Mouse (Mus musculus): ENCODE data around the gene Plekha5. TPM values are rescaled to one million over a fixed set of nuclear protein-coding genes. Genes with fewer than 3 reads are reported as not detected.
"Not testable (repeated sequence)": the region's sequence is repeated elsewhere in the genome, so short reads cannot be mapped to it uniquely, and the experiment has no call there.

Plekha5 gene
- polyA plus RNA-seq, 1 experiment from 2014 or later = 45.0 TPM

DNA sequence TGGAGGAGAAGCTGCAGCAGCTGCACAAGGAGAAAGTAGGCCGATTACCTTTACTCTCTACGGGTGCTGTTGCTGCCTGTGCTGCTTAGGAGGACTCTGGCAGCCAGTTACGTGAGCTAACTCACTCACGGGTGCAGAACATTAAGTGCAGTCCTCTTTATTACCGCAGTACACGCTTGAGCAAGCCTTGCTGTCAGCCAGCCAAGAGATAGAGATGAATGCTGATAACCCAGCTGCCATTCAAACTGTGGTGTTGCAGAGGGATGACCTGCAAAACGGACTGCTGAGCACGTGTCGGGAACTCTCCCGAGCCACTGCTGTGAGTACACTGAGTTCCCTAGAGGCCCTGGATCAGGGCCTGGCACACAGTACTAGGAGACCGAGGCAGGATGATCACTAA lies 146.3 kb downstream of the Plekha5 start:
- no peak overlapping the region for H3K4me2 ChIP-seq (ENCODE audit: low read depth, low read length)
- peaks cover 54% of the 10 kb centered on the region for H3K36me3 ChIP-seq (ENCODE audit: control insufficient read depth, insufficient read depth, low read length)
- no peak overlapping the region for H3K27ac ChIP-seq (replicated peaks; ENCODE audit: low read depth, low read length)
- H3K4me1 ChIP-seq (ENCODE audit: control insufficient read depth, insufficient read depth, low read length) = no peaks in the 10 kb centered on the region
- WGBS = 76% methylated on average over 11 of the region's 11 CpGs
- no peaks in the 10 kb centered on the region for H3K27me3 ChIP-seq (replicated peaks; ENCODE audit: control insufficient read depth, insufficient read depth, low read length)
- ATAC-seq (ENCODE audit: low read depth) = peak; percentile 48; the same call in 1 of the 2 replicates
- no peak overlapping the region for H3K4me3 ChIP-seq (ENCODE audit: low read depth, low read length)
- DNase-seq (ENCODE audit: low spot score) = peak; percentile 38
- no peaks in the 10 kb centered on the region for H3K9me3 ChIP-seq (ENCODE audit: control insufficient read depth, low read length)
- no peak overlapping the region for H3K9ac ChIP-seq (ENCODE audit: low read depth, low read length)

DNA sequence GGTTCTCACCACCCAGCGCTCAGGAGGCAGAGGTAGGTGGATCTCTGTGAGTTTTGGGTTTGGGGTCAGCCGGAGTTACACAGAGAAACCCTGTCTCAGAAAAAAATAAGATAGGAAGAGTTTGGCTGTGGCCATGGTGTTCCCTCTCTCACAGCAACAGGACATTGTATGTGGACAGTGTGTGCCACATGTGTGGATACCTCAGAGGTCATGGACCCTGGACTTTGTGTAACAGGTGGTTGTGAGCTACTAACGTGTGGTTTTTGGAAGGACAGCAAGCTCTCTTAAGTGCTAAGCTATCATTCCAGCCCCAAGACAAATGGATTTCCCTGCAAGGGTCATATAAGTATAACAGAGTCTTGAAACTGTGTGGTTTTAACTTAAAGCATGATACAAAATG lies 151.1 kb downstream of the Plekha5 start:
- Histone ChIP-seq H3K4me3 (ENCODE audit: low read depth, low read length) (no peak overlapping the region), H3K27ac (replicated peaks; ENCODE audit: low read depth, low read length) (no peak overlapping the region), H3K9me3 (ENCODE audit: control insufficient read depth, low read length) (no peaks in the 10 kb centered on the region), H3K4me1 (ENCODE audit: control insufficient read depth, insufficient read depth, low read length) (no peaks in the 10 kb centered on the region), H3K36me3 (ENCODE audit: control insufficient read depth, insufficient read depth, low read length) (peaks cover 78% of the 10 kb centered on the region), H3K27me3 (replicated peaks; ENCODE audit: control insufficient read depth, insufficient read depth, low read length) (no peaks in the 10 kb centered on the region), H3K4me2 (ENCODE audit: low read depth, low read length) (no peak overlapping the region), H3K9ac (ENCODE audit: low read depth, low read length) (no peak overlapping the region)
- ATAC-seq (ENCODE audit: low read depth) (no peak), DNase-seq (ENCODE audit: low spot score) (no peak)
- WGBS = 90% methylated on average over 3 of the region's 3 CpGs

DNA sequence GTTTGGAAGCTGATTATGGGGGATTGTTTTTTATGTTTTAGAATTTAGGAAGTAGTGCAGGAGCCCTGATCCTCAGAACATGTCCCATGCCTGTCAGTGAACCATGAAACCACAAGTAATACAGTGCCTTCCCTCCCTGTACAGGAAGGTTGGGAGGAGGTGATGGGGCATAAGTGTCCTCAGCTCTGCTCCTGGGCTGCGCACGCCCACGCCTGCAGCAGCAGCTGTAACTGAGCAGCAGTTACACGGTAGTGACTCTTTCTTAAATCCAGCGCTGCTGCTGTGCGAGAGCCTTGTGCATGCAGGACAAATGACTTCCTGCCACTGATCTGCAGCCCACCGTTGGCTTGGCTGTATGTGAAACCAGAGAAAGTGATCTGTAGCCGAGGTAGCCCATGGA lies 152.3 kb downstream of the Plekha5 start:
- H3K9ac ChIP-seq (ENCODE audit: low read depth, low read length) = no peak overlapping the region
- H3K4me3 ChIP-seq (ENCODE audit: low read depth, low read length) = no peak overlapping the region
- no peaks in the 10 kb centered on the region for H3K9me3 ChIP-seq (ENCODE audit: control insufficient read depth, low read length)
- no peaks in the 10 kb centered on the region for H3K4me1 ChIP-seq (ENCODE audit: control insufficient read depth, insufficient read depth, low read length)
- H3K4me2 ChIP-seq (ENCODE audit: low read depth, low read length) = no peak overlapping the region
- DNase-seq (ENCODE audit: low spot score) = no peak
- no peaks in the 10 kb centered on the region for H3K27me3 ChIP-seq (replicated peaks; ENCODE audit: control insufficient read depth, insufficient read depth, low read length)
- ATAC-seq (ENCODE audit: low read depth) = no peak
- 76% methylated on average over 8 of the region's 8 CpGs for WGBS
- peaks cover 77% of the 10 kb centered on the region for H3K36me3 ChIP-seq (ENCODE audit: control insufficient read depth, insufficient read depth, low read length)
- no peak overlapping the region for H3K27ac ChIP-seq (replicated peaks; ENCODE audit: low read depth, low read length)

DNA sequence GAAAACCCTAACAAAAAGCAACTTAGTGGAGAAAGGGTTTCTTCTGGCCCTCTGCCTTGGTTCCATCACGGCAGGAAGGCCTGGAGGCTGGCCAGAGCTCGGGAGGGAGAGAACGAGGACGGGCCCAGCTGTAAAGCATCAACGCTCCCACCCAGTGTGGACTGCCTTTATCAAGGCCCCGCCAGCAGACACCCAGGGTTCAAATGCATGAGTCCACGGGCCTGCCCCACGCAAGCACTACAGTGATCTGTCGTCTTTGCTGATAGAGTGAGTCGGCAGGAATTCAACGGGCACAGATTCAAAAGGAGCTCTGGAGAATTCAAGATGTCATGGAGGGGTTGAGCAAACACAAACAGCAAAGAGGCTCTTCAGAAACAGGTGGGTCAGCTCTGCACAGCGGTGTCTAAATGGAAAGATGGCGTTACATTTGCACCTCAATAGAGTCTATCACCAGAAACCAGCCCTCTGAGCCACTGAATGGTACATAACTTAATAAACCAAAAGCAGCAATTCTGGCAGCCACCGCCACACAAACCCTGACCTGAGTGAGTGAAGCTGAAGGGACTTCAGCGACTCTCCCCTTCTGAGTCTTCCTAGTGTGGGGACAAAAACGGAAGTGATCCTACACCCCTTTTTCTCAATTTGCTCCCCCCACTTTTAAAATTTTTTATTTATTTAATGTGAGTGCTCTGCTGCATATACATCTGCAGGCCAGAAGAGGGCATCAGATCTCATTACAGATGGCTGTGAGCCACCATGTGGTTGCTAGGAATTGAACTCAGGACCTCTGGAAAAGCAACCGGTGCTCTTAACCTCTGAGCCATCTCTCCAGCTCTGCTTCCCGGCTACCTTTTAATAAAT lies 153.3 kb downstream of the Plekha5 start:
- DNase-seq (ENCODE audit: low spot score) (peak; percentile 23), ATAC-seq (ENCODE audit: low read depth) (no peak)
- Histone ChIP-seq H3K4me2 (ENCODE audit: low read depth, low read length) (no peak overlapping the region), H3K4me1 (ENCODE audit: control insufficient read depth, insufficient read depth, low read length) (no peaks in the 10 kb centered on the region), H3K27me3 (replicated peaks; ENCODE audit: control insufficient read depth, insufficient read depth, low read length) (no peaks in the 10 kb centered on the region), H3K9me3 (ENCODE audit: control insufficient read depth, low read length) (no peaks in the 10 kb centered on the region), H3K27ac (replicated peaks; ENCODE audit: low read depth, low read length) (no peak overlapping the region), H3K4me3 (ENCODE audit: low read depth, low read length) (no peak overlapping the region), H3K36me3 (ENCODE audit: control insufficient read depth, insufficient read depth, low read length) (peaks cover 73% of the 10 kb centered on the region), H3K9ac (ENCODE audit: low read depth, low read length) (no peak overlapping the region)
- WGBS = 78% methylated on average over 18 of the region's 18 CpGs

DNA sequence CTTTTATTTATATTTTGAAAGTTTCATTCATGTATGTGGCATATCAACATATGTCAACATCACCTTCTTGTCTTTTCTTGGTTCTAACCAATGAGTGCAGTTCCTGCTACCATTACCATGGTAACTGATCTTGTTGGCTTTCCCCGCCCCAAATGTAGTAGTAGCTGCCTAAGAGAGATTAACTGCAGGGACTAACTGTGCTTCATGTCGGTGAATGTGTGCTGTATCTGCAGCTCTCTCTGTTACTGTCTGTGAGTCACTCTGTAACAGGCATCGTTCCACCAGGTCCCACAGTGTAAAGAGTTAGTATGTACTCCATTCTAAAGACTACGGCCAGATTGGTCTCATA lies 153.9 kb downstream of the Plekha5 start:
- peaks cover 72% of the 10 kb centered on the region for H3K36me3 ChIP-seq (ENCODE audit: control insufficient read depth, insufficient read depth, low read length)
- no peak for ATAC-seq (ENCODE audit: low read depth)
- WGBS = 95% methylated on average over 4 of the region's 4 CpGs

DNA sequence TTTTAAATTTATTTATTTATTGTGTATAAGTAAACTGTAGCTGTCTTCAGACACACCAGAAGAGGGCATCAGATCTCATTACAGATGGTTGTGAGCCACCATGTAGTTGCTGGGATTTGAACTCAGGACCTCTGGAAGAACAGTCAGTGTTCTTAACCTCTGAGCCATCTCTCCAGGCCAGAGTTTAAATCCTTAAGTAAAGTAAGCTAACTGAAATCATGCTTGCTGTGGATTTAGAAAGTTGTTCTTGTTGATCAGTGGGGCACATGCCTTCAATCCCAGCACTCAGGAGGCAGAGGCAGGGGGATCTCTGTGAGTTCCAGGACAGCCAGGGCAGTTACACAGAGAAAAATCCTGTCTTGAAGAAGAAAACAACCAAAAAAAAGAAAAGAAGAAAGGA lies 155.1 kb downstream of the Plekha5 start:
- H3K9ac ChIP-seq (ENCODE audit: low read depth, low read length); H3K4me3 ChIP-seq (ENCODE audit: low read depth, low read length); H3K4me2 ChIP-seq (ENCODE audit: low read depth, low read length); H3K4me1 ChIP-seq (ENCODE audit: control insufficient read depth, insufficient read depth, low read length); DNase-seq (ENCODE audit: low spot score); H3K27ac ChIP-seq (replicated peaks; ENCODE audit: low read depth, low read length); ATAC-seq (ENCODE audit: low read depth); H3K9me3 ChIP-seq (ENCODE audit: control insufficient read depth, low read length); H3K27me3 ChIP-seq (replicated peaks; ENCODE audit: control insufficient read depth, insufficient read depth, low read length): not testable (repeated sequence)
- H3K36me3 ChIP-seq (ENCODE audit: control insufficient read depth, insufficient read depth, low read length) = peaks cover 74% of the 10 kb centered on the region

More for the DNA sequence above, 153.9 kb downstream of the Plekha5 start:
- Histone ChIP-seq H3K27ac (replicated peaks; ENCODE audit: low read depth, low read length) (no peak overlapping the region), H3K4me2 (ENCODE audit: low read depth, low read length) (no peak overlapping the region), H3K9me3 (ENCODE audit: control insufficient read depth, low read length) (no peaks in the 10 kb centered on the region), H3K9ac (ENCODE audit: low read depth, low read length) (no peak overlapping the region), H3K27me3 (replicated peaks; ENCODE audit: control insufficient read depth, insufficient read depth, low read length) (no peaks in the 10 kb centered on the region), H3K4me1 (ENCODE audit: control insufficient read depth, insufficient read depth, low read length) (no peaks in the 10 kb centered on the region), H3K4me3 (ENCODE audit: low read depth, low read length) (no peak overlapping the region)
- no peak for DNase-seq (ENCODE audit: low spot score)

DNA sequence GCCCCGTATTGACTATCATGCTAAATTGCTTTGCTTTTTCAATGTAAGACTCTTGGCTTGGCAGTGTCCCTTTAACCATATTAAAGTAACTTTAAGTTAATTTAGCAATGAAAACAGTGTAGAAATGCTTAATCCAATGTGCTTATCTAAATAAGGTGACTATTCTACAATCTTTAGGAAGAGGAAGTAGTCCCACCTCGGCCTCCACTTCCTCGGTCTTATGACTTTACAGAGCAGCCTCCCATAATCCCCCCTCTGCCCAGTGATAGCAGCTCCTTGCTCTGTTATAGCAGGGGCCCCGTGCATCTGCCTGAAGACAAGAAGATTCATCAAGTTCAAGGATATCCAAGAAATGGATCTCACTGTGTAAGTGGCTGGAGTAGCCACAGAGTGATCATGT lies 156.3 kb downstream of the Plekha5 start:
- H3K27me3 ChIP-seq (replicated peaks; ENCODE audit: control insufficient read depth, insufficient read depth, low read length) = no peaks in the 10 kb centered on the region
- no peak overlapping the region for H3K4me2 ChIP-seq (ENCODE audit: low read depth, low read length)
- H3K4me3 ChIP-seq (ENCODE audit: low read depth, low read length) = no peak overlapping the region
- H3K27ac ChIP-seq (replicated peaks; ENCODE audit: low read depth, low read length) = no peak overlapping the region
- peaks cover 69% of the 10 kb centered on the region for H3K36me3 ChIP-seq (ENCODE audit: control insufficient read depth, insufficient read depth, low read length)
- no peaks in the 10 kb centered on the region for H3K9me3 ChIP-seq (ENCODE audit: control insufficient read depth, low read length)
- WGBS = 85% methylated on average over 4 of the region's 4 CpGs
- ATAC-seq (ENCODE audit: low read depth) (no peak), DNase-seq (ENCODE audit: low spot score) (no peak)
- no peaks in the 10 kb centered on the region for H3K4me1 ChIP-seq (ENCODE audit: control insufficient read depth, insufficient read depth, low read length)
- no peak overlapping the region for H3K9ac ChIP-seq (ENCODE audit: low read depth, low read length)

DNA sequence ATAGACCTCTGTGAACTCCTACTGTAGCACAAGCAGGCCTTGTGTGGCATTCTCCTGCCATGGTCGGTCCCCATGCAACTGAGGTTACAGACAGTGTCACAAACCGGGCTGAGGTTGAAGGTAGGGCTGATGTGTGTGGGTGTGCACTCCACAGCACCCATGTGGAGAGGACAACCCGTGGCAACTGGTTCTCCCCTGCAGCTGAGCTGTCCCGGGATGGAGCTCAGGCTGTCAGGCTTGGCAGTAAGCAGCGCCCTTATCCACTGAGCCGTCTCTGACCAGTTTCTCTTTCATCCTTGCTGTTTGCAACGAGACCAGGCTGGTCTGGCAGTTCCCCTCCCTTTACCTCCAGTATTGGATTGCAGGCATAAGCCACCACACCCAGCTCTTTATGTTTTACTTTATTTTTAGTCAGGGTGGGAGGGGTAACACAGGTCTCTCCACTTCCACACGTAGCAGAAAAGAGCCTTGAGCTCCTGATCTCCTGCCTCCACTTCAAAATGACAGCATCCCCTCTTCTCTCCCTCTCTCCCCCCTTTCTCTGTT lies 162.9 kb downstream of the Plekha5 start:
- DNase-seq (ENCODE audit: low spot score) (peak; percentile 54), ATAC-seq (ENCODE audit: low read depth) (peak; percentile 85)
- 71% methylated on average over 8 of the region's 8 CpGs for WGBS
- Histone ChIP-seq H3K9ac (ENCODE audit: low read depth, low read length) (no peak overlapping the region), H3K4me1 (ENCODE audit: control insufficient read depth, insufficient read depth, low read length) (no peaks in the 10 kb centered on the region), H3K4me3 (ENCODE audit: low read depth, low read length) (no peak overlapping the region), H3K9me3 (ENCODE audit: control insufficient read depth, low read length) (no peaks in the 10 kb centered on the region), H3K27me3 (replicated peaks; ENCODE audit: control insufficient read depth, insufficient read depth, low read length) (no peaks in the 10 kb centered on the region), H3K36me3 (ENCODE audit: control insufficient read depth, insufficient read depth, low read length) (peaks cover 84% of the 10 kb centered on the region), H3K27ac (replicated peaks; ENCODE audit: low read depth, low read length) (no peak overlapping the region), H3K4me2 (ENCODE audit: low read depth, low read length) (no peak overlapping the region)

DNA sequence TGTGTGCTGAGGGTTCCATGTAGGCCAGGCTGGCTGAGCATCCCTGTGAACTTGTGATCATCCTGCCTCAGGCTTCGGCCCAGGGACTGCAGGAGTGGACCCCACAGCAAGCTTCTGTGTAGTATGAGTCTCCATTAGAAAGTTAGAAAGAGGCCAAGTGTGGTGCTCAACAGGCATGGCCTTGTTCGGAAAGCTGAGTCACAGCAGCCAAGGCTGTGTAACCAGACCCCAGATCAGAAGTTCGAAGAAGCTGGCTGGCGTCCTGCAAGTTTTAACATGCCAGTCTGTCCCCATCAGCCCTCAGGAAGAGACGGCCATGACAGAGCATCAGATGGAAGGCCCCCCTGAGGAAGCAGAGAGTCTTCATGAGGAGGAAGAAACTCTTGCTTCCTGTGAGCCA lies 167.5 kb downstream of the Plekha5 start:
- Histone ChIP-seq H3K27ac (replicated peaks; ENCODE audit: low read depth, low read length) (no peak overlapping the region), H3K9me3 (ENCODE audit: control insufficient read depth, low read length) (no peaks in the 10 kb centered on the region), H3K4me1 (ENCODE audit: control insufficient read depth, insufficient read depth, low read length) (no peaks in the 10 kb centered on the region), H3K9ac (ENCODE audit: low read depth, low read length) (no peak overlapping the region), H3K4me3 (ENCODE audit: low read depth, low read length) (no peak overlapping the region), H3K4me2 (ENCODE audit: low read depth, low read length) (no peak overlapping the region), H3K27me3 (replicated peaks; ENCODE audit: control insufficient read depth, insufficient read depth, low read length) (no peaks in the 10 kb centered on the region), H3K36me3 (ENCODE audit: control insufficient read depth, insufficient read depth, low read length) (peaks cover 89% of the 10 kb centered on the region)
- 74% methylated on average over 5 of the region's 5 CpGs for WGBS
- ATAC-seq (ENCODE audit: low read depth) = peak; percentile 34; the same call in 1 of the 2 replicates
- peak; percentile 53 for DNase-seq (ENCODE audit: low spot score)

Measured in embryonic facial prominence, embryonic 14.5 days (tissue).